Mouse (Mus musculus): Measurements from ENCODE around the gene Hsbp1.

Hsbp1 gene

DNA sequence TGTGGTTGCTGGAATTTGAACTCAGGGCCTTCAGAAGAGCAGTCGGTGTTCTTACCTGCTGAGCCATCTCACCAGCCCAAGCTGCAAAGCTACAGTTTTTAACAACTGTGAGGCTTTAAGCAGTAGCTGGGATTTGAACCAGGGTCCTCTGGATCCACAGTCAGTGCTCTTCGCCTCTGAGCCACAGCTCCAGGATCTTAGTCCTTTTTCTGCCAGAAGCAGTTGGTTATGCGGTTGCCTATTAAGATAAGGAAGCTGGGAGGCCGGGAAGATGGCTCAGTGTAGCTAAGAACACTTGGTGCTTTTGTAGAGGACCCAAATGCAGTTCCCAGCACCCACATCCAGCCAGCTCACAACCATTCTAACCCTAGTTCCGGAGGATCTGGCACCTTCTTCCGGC lies 42.7 kb downstream of the Hsbp1 start:
- DNase-seq (ENCODE audit: low spot score), result no peak

DNA sequence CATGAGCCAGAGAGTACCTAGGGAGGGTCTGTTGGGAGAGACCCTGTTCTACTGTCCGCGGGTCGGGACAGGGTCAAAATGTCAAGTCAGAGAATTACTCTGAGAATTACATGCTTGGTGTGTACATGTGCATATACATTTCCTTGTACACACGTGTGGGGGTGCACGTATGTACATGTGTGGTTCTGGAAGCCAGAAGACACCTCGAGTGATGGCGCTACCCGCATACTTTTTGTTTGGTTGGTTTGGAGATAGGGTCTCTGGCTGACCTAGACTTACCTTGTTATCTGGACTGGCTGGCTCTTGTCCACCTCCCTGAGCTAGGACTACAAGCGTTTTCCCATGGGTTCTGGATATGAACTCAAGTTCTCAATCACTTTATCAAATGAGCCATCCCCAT lies 49.8 kb downstream of the Hsbp1 start:
- no peak for DNase-seq (ENCODE audit: low spot score)

DNA sequence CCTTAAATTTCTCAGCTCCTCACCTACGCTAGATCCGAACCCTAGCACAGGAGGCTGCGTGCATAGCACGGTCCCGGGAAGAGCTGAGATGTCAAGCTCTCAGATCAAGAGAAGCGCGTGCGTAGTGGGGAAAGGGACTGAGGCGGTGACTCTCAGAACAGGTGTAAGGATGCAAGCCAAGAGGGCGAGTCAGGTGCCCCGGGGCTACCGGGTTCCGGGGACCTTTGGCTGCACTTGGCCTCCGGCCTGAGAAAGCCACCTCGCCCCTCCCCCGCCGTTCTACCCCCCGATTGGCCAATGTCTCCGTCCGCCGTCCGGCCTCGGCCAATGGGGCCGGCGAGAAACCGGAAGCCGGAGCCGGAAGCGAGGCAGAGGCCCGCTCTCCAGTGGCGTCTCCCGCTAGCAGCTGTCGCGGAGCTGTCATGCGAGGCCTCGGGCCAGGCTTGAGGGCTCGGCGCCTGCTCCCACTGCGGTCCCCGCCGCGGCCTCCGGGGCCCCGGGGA lies 50.3 kb downstream of the Hsbp1 start, which contains the start of gene Mlycd:
Mlycd (plus strand) TSS at position 355 of the 503 bp plus-strand sequence.
- DNase-seq (ENCODE audit: low spot score), result peak; percentile 73

DNA sequence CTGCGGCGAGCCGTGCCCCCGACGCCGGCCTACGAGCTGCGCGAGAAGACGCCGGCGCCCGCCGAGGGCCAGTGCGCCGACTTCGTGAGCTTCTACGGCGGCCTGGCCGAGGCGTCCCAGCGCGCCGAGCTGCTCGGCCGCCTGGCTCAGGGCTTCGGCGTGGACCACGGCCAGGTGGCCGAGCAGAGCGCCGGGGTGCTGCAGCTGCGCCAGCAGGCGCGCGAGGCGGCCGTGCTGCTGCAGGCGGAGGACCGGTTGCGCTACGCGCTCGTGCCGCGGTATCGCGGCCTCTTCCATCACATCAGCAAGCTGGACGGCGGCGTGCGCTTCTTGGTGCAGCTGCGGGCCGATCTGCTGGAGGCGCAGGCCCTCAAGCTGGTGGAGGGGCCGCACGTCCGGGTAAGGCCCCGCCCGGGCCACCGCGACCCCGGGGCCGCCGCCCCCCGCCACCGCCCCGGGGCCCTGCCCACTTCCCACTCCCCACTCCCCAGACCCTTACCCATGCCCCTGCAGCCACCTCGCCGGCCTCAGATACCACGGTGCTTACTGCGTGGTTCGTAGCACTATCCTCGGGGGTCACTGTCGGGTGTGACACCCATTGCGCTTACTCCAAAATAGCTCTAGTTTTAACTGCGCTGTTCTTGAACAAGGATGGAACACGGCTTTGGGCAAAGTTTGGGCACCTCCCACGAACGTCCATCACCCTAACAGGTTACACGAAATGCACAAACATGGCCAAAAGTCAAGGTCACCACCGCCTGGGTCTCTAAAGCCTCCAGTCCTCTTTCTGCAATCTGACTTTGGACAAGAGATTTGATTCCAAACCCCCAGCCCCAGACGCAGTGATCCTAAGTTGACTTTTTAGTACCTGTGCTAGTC lies 51.0 kb downstream of the Hsbp1 start:
- DNase-seq (ENCODE audit: low spot score), result no peak

All from spleen, adult 12 weeks (tissue).